Mouse (Mus musculus): ENCODE results near the gene Pate3.
"Not testable (repeated sequence)": the region's sequence is repeated elsewhere in the genome, so short reads cannot be mapped to it uniquely, and the experiment has no call there.

The Pate3 gene

GRCm38 (mm10) chr9:35648102-35648501 lies at the start of gene Pate3:
Pate3 (minus strand) TSS chr9:35648202.
- DNase-seq (ENCODE audit: low spot score in 2 of 2): no peak

GRCm38 (mm10) chr9:35691924-35692323 lies 43.9 kb upstream of the Pate3 start:
- no peak for DNase-seq (ENCODE audit: low spot score in 2 of 2)

- DNase-seq (ENCODE audit: low spot score in 2 of 2): no peak
Measured at GRCm38 (mm10) chr9:35687013-35687412, 39.0 kb upstream of the Pate3 start, which contains the start of gene Pate1. Pate1 (minus strand) TSS chr9:35687390.

GRCm38 (mm10) chr9:35673557-35673956 lies 25.6 kb upstream of the Pate3 start:
- no peak for DNase-seq (ENCODE audit: low spot score in 2 of 2)

- DNase-seq (ENCODE audit: low spot score in 2 of 2): no peak
Measured at GRCm38 (mm10) chr9:35632981-35633380, 15.0 kb downstream of the Pate3 start.

- not testable (repeated sequence) for DNase-seq (ENCODE audit: low spot score in 2 of 2)
Measured at GRCm38 (mm10) chr9:35616784-35617183, 31.2 kb downstream of the Pate3 start.

- DNase-seq (ENCODE audit: low spot score in 2 of 2): no peak
Measured at GRCm38 (mm10) chr9:35614005-35614404, 34.0 kb downstream of the Pate3 start.

- DNase-seq (ENCODE audit: low spot score in 2 of 2): no peak
Measured at GRCm38 (mm10) chr9:35611841-35612240, 36.2 kb downstream of the Pate3 start, which contains the start of gene Pate4. Pate4 (minus strand) TSS chr9:35611941.

- DNase-seq (ENCODE audit: low spot score in 2 of 2): peak in 1 of 2 experiments; percentile 29
Measured at GRCm38 (mm10) chr9:35607647-35608405, 40.2 kb downstream of the Pate3 start.
